Mouse (Mus musculus) thymus, adult 2 months (tissue): ENCODE measurements around the gene Dmap1.

ENCODE experiments used
- CTCF ChIP-seq: fragments of 200-500 bp; IDR thresholded peaks from 2 replicates; pipeline ENCODE4 v1.5.1; 2012; ENCODE audit warnings: mild to moderate bottlenecking, control low read depth, low read length, moderate library complexity, borderline replicate concordance; ENCODE audit not compliant: control insufficient read depth, poor library complexity, insufficient read depth; ENCODE audit errors: extremely low read depth
- POLR2A ChIP-seq: fragments of 200-500 bp; IDR thresholded peaks from 2 replicates; pipeline ENCODE4 v1.6.1; 2012; ENCODE audit warnings: mild to moderate bottlenecking, low read length, control low read depth, moderate library complexity; ENCODE audit not compliant: control insufficient read depth, poor library complexity, insufficient read depth; ENCODE audit errors: extremely low read depth

- no peak for TF ChIP-seq CTCF
- no peak for TF ChIP-seq POLR2A
These were observed 30.2 kb upstream of the Dmap1 start for GRCm38 (mm10) chr4:117712314-117712713.
